Mouse (Mus musculus) cerebellum, postnatal 25 days (tissue): Measurements from ENCODE around the gene Tomm20.
"Not testable (repeated sequence)": the region's sequence is repeated elsewhere in the genome, so short reads cannot be mapped to it uniquely, and the experiment has no call there.

Source experiments
- DNase-seq, 2 experiments: peaks; one replicate each; pipeline ENCODE4 v3.0.0; 2021; ENCODE audit warnings: mixed read lengths in 2 of 2

Gene Tomm20

GRCm38 (mm10) chr8:126883752-126884151 is 61.9 kb downstream of the Tomm20 start:
- no peak for DNase-seq

- DNase-seq, result not testable (repeated sequence)
Observed at GRCm38 (mm10) chr8:126882586-126882985, 63.1 kb downstream of the Tomm20 start.

DNA sequence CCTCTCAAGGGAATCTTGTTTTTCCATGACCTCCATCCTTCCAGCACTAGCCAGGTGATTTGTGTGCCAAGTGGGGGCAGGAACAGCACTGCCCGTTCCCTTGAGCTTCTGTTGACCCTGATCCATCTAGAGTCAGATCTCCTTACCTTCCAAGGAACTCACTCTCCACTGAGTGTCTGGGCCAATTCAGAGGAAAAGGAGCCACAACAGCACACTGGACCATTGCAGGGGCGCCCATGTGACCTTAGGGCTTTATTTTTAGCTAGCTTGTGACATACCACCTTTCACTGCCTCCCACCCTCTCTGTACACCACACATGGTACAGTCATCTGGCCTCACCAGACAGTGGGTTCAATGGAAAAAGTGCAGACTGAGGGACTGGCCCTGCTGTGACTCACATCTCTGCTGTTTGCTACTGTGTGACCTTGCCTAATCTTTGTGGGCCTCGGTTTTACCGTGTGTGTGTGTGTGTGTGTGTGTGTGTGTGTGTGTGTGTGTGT is 64.0 kb downstream of the Tomm20 start:
- no peak for DNase-seq
